Mouse (Mus musculus) WW6 (cell line): ENCODE results near the gene Tpbgl.

Source experiments
- DNase-seq: peaks from one replicate; pipeline ENCODE4 v3.0.0-alpha.2; 2013; ENCODE audit warnings: low read depth, low spot score

The Tpbgl gene

DNA sequence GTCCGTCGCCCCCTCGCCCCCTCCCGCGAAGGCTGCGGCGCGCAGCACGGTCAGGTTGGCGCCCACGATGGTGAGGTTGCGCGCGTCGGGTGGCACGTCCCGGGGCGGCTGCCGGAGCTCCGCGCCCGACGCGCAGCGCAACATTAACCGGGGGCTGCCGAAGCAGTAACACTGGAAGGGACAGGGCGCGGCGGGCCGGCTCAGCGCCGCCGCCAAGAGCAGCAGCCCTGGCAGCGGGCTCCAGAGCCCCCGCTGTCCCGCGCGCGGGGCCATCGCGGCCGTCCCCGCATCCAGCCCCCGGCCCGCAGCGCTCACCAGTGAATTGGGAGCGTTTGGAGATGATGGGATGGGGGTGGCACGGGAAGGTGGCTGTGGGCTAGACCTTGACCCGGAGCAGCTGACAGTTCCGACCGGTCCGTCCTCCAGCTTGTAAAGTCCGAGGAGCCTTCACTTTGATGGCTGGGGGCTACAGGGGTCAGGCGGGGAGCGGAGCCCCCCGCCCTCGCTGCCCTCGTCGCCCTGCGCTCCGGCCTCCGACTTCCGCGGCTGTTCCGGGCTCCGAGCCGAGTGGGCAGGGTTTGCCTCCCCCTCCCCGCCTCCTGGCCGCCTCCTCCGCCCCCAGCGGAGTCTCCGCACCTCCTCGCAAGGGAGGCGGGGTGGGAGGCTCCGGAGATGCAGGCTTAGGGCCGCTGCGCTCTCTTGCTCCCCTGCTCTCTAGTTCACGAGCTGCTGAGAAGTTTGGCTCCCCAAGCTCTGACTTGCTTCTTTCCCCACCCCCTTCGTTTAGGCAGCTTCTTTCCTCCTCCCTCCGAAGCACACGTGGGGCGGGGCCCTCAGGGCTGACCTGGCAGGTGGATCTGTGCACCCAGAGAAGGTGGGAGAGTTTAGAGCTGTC is at the start of gene Tpbgl:
Tpbgl (minus strand) TSS at position 728 of the 895 bp plus-strand sequence.
- DNase-seq = no peak

DNA sequence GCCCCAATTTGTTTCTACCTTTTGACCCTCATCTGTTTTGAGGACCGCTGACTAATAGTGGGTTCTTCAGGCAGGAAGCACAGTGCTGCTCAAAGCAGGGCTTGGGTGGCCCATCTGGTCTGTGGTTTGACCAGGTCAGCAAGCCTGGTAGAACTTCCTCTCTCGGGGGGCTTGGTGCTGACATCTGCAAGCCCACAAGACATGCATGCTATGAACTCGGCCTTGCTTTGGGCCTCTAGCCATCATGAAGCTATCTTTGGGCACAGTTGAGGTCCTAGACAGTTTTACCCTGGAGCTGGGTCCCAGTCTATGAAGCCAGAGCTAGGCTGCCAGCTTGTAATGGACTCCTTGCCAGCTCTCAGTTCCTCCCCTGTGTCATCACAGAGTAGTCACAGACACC is 48.0 kb upstream of the Tpbgl start:
- DNase-seq = no peak

- DNase-seq = no peak
These were observed 47.3 kb upstream of the Tpbgl start for GRCm38 (mm10) chr7:99674209-99674608.

- DNase-seq = no peak
These were observed 46.3 kb upstream of the Tpbgl start for GRCm38 (mm10) chr7:99673188-99673587.

DNA sequence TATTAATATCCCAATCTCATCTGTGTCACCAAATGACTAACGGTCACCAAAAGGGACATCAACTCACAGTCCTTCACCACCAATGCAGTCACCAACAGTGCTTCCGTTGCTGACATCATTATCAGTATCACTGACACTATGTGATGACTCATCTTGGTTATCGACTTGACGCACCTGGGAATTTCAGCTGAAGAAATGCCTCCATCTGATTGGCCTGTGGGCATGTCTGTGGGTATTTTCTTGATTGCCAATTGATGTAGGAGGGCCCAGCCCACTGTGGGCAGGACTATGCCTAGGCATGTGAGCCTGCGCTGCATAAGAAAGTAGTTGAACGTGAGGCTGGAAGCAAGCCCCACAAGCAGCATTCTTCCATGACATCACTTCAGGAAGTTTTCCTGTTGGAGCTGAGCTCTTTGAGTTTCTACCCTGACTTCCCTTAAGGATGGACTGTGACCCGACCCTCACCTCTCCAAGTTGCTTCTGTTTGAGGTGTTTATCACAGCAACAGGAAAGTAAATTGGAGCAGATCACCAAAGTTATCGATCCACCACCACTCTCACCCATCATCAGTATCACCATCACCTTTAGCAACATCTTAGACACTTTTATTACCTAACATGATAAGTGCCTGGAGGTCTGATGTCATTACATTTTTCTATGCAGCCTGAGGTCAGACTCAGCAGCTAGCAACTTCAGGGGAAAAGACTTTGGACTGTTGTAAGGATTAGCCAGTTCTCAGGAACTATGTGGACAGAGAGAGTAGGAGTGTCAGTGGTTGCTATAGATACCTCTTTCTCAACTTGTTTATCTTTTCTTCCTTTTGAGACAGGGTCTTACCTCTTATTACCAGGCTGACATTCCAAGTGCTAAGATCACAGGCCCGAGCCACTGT is 44.9 kb upstream of the Tpbgl start:
- no peak for DNase-seq

DNA sequence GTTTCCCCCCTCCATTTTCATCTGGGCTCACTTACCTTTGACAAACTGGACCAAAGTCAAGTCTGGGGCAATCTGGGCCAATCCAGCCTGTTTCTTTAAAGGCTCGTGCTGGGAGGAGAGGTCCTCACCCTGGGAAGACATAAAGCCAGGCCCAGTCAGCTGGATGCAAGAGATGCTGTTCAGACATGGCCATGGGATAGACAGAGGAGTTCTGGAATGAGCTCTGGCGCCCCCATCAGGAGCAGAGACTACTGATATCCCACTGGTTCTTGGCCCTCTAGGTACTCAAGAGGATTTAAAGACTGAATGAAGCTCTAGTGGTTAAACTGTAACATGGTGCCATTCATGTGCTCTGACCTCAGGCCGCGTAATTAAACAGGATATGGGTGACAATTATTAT is 44.0 kb upstream of the Tpbgl start:
- DNase-seq = no peak

DNA sequence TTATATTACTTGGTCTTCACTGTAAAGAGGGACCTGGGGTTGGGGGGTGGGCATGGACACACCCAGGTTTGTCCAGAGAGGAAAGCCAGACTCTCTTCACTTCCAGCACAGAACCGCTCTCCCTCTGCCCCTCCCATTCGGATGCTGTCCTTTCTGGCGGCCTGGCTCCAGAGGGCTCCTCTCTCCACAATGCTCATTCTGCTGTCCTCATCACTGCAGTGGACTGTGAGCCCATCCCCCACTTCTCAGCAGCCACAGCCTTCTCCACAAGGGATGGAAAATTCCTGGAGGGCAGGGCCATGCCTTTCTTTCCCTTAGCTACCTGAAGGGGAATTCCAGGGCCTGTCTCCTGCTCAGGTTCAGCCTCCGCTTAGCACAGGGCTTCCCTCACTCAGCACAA is 41.9 kb upstream of the Tpbgl start:
- no peak for DNase-seq

GRCm38 (mm10) chr7:99667096-99667495 is 40.2 kb upstream of the Tpbgl start:
- no peak for DNase-seq

DNA sequence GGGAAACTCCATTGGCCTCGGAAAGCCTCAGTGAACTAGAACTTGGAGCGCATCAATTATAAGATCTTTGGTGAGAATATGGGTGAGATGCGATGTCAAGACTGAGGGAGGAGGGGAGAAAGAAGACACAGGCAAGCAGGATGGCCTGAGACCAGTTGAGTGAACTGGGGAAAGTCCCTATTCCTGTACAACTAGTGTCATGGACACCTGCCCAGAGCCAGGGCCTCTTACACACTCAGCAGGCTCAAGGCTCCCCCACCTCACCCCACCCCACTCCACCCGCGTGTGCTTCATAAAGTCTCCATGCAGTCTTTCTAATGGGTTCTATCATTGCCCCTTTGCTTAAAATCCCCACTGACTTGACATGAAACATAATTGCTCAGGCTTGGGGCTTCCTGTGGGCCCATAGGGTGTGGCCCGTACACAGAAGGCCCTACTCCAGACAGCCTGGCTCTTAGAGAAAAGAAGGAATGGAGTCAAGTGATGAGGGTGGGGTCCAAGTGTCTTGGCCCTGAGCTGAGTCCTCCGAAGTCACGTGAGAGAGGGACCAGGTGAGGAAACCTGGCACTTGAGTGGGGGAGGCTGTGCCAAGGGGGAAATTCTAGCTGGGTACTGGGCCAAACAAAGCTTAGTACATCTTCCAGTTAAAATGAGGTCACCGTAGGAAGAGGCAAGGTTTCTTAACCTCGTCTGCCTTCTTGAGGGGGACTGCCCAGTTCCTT is 39.0 kb upstream of the Tpbgl start:
- DNase-seq = no peak

DNA sequence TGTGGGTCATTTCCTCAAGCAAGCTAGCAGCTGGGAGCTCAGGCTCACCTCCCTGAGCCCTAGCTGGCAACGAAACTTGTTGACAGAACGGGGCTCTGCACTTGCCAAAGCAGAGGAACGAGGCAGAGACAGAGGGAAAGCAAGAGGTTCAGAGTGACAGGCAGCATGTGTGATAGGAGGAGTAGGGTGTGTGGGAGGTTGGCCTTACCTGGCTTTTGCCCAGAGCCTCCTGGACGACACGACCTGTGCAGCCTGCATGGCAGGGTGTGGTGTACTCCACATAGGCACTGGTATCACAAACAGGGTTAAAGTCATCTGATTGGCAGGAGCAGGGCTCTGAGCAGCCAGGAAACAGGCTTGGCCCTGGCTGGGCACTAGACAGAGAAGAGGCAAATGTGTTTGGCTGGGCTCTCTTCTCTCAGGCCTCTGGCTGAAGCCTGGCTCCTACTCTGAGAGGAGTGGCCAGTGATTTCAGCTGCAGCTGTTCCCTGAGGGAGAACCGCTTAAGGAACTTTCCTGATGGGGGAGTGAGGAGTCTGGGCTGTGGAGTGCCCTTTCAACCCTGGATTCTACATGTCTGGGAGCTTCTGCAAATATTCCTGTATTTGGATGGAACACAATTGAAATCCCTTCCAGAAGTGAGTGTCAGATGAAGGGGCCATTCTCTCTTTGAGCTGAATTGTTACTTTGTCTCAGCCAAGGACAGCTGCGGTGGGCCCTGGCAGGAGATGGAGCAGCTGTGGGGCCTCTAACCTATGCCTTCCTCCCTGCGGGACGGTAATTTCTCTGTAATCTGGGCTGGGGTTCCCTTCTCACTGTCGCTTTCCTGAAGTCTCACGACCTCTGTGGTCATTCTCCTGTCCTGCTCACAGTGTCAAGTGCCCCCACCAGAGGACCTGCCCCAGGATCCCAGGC is 37.9 kb upstream of the Tpbgl start:
- DNase-seq = no peak

GRCm38 (mm10) chr7:99663507-99664220 is 36.8 kb upstream of the Tpbgl start:
- DNase-seq = no peak

GRCm38 (mm10) chr7:99662311-99662710 is 35.4 kb upstream of the Tpbgl start:
- DNase-seq = no peak

DNA sequence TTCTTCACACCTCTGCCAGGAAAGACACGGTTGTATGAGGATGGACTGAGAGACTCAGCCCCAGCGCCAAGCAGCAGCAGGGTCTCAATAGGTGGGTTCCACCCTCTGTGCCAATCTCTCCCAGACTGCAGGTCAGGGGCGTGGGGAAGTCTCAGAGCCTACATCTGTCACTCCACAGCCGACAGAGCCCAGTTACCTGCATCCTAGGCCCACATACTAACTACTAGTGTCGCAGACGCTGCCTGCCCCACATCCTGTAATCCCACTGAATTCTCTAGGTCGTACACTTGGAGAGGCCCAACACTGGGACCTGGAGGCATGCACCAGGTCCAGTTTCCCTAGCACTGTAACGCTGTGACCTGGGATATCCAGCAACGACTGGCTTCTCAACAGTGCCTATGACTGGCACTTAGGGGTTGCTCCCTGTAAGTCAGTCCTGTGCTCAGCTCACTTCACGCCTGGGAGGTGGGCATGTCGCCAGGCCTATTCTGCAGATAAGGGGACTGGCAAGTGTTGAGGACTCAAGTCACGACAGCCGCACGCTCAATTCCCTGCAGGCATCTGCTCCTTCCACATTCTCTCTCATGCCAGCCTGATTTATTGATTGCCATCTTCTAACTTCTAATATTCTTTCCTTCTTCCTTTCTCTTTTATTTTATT is 34.8 kb upstream of the Tpbgl start:
- DNase-seq = no peak

GRCm38 (mm10) chr7:99661071-99661470 is 34.2 kb upstream of the Tpbgl start:
- no peak for DNase-seq

DNA sequence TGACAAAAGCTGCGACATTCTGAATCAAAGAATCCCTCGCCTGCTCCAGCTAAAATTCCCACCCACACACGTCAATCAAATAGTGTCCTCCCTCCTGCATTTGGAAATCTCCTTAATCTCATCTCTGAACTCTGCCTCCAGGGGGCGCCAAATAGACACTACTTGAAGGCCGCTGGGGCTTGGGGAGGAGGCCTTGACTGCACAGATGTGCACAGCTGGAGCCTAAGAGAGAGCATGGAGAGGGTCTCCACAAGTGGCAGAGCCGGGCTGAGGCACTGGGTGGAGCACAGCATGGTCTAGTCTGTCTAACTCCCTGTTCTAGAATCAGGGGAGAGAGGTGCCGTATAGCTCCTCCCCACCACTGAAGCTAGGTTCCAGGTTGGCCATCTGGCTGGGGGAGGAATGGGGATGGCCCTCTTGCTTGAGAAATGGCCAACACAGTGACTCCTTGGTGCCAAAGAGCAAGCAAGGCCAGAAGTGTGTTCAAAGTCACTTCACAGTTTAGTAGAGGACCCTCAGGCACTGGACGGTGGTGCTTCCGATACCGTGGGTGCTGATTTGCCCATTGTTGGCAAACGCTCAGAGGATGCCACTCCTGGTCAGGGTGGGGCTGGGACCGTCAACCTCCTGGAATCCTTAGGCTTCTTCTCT is 32.6 kb upstream of the Tpbgl start:
- peak; percentile 39 for DNase-seq

- DNase-seq = no peak
These were observed 27.3 kb upstream of the Tpbgl start for GRCm38 (mm10) chr7:99654244-99654643.

GRCm38 (mm10) chr7:99649585-99649984 is 22.7 kb upstream of the Tpbgl start:
- no peak for DNase-seq

DNA sequence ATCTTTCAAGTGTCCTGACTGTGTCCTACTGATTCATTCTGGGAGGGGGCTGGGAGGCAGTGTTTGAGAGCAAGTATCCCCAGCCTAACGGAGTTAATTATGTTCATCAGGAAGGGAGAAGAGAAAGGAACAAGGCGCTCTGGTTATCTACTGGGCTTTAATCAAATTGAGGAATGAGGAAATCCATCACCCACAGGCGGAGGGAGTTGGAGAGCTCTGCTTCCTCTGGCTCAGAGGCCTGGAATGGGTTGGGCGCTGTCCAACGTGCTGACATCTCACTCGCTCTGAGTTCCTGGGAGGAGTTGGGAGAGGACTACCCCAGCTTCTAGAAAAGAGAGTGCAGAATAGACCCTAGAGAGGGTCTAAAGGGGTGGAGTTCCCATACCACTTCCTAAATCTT is 21.7 kb upstream of the Tpbgl start:
- no peak for DNase-seq

DNA sequence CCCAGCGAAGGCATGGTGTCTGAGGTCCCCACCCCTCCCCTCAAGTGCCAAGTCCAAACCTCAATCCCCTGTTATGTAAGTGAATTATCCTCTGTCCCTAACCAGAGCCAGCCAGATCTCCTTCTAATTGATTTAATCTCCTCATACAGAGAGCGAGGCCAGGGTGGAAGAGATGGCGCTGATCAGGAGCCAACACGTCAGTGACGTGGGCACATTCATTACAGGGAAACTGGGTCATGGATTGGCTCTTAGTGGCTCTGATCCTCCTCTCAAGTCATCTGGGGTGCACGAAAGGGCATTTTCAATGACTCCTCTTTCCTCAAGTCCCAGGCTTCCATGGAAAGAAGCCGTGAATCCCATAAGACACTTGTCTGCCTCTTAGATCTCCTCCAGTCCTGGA is 17.8 kb upstream of the Tpbgl start:
- no peak for DNase-seq
